Mouse (Mus musculus) stomach, postnatal 0 days (tissue): Measurements from ENCODE around the gene Ttll7. TPM values are rescaled to one million over a fixed set of nuclear protein-coding genes. Genes with fewer than 3 reads are reported as not detected.

ENCODE experiments used
- ATAC-seq: fragments of 200-750 bp; cut with Nextera tagmentation; 2 replicates; pipeline ENCODE4 v1.8.0; 2017; ENCODE audit not compliant: low FRiP score, low TSS enrichment
- DNase-seq: peaks from one replicate; pipeline ENCODE4 v3.0.0-alpha.2; 2016; ENCODE audit warnings: low spot score
- H3K27ac ChIP-seq: fragments of 300-500 bp; sonication (generic); replicated peaks from 2 replicates; pipeline ENCODE4 v1.5.1; 2014; ENCODE audit warnings: mild to moderate bottlenecking, control low read depth
- H3K27me3 ChIP-seq: fragments of 300-500 bp; sonication (generic); 2 replicates; pipeline ENCODE4 v1.6.1; 2014; ENCODE audit warnings: low read length; ENCODE audit not compliant: control insufficient read depth, insufficient read depth
- H3K36me3 ChIP-seq: fragments of 300-500 bp; sonication (generic); 2 replicates; pipeline ENCODE4 v1.6.1; 2014; ENCODE audit warnings: low read length, mixed read lengths; ENCODE audit not compliant: control insufficient read depth, insufficient read depth
- H3K4me1 ChIP-seq: fragments of 300-500 bp; sonication (generic); replicated peaks from 2 replicates; pipeline ENCODE4 v1.6.1; 2014; ENCODE audit warnings: antibody characterized with exemption; ENCODE audit not compliant: control insufficient read depth, insufficient read depth
- H3K4me2 ChIP-seq: fragments of 300-500 bp; sonication (generic); replicated peaks from 2 replicates; pipeline ENCODE4 v1.6.1; 2014; ENCODE audit warnings: low read depth, mild to moderate bottlenecking, control low read depth, moderate library complexity
- H3K4me3 ChIP-seq: fragments of 300-500 bp; sonication (generic); 2 replicates; pipeline ENCODE4 v1.5.1; 2014; ENCODE audit warnings: low read depth, low read length, control low read depth
- H3K9ac ChIP-seq: fragments of 300-500 bp; sonication (generic); 2 replicates; pipeline ENCODE4 v1.6.1; 2014; ENCODE audit warnings: mild to moderate bottlenecking, low read length, control low read depth, mixed read lengths
- H3K9me3 ChIP-seq: fragments of 300-500 bp; sonication (generic); 2 replicates; pipeline ENCODE4 v1.6.1; 2016; ENCODE audit warnings: low read length; ENCODE audit not compliant: control insufficient read depth
- CTCF ChIP-seq: IDR thresholded peaks from 2 replicates; pipeline ENCODE4 v1.5.1; 2016; ENCODE audit warnings: antibody characterized with exemption, low read depth, mild to moderate bottlenecking, moderate library complexity
- EP300 ChIP-seq: optimal IDR thresholded peaks from 2 replicates; pipeline ENCODE3; 2016; ENCODE audit warnings: antibody characterized with exemption
- WGBS: fragments of 180-500 bp; shearing (Covaris S2); extraction: QIAGEN DNeasy Blood & Tissue Kit; methylation state at CpG from one replicate; pipeline ENCODE4 v1.1.7; 2014; 5-methylcytosine and 5-hydroxymethylcytosine counted together
- polyA plus RNA-seq: library from polyadenylated mRNA; unstranded; fragments of >200 nt; fragmentation: Nextera tagmentation; extraction: Ambion mirVana; gene quantifications from 2 replicates; pipeline ENCODE4 v1.2.1, GENCODE M21; 2015

Ttll7 gene
- polyA plus RNA-seq, 1 experiment from 2014 or later = 3.1 TPM

DNA sequence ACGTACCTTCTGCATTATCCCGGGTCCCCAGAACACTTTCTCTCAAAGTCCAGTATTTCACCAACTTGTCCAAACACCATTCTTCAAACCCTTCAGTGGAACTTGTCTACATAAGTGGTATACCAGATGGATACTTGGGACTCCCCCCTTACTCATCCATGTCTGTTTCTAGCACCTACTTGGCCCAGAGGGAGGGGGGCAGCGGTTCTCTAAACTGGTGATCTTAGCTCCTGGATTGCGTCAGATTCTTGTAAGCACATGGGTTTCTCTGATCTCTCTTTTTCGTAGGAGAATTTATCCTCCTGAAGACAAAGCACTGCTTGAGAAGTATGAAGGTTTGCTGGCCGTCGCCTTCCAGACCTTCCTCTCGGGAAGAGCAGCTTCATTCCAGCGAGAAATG, 79.0 kb downstream of the Ttll7 start:
- no peak overlapping the region for H3K27ac ChIP-seq
- TF ChIP-seq CTCF (no peak), EP300 (no peak)
- H3K4me1 ChIP-seq = no peaks in the 10 kb centered on the region
- 90% methylated on average over 9 of the region's 9 CpGs for WGBS
- H3K4me2 ChIP-seq = no peak overlapping the region
- H3K9ac ChIP-seq = no peak overlapping the region
- ATAC-seq (no peak), DNase-seq (no peak)
- no peaks in the 10 kb centered on the region for H3K9me3 ChIP-seq
- no peaks in the 10 kb centered on the region for H3K27me3 ChIP-seq
- H3K4me3 ChIP-seq = no peak overlapping the region
- no peaks in the 10 kb centered on the region for H3K36me3 ChIP-seq

- Histone ChIP-seq H3K4me2 (no peak overlapping the region), H3K4me3 (no peak overlapping the region), H3K27ac (no peak overlapping the region), H3K4me1 (no peaks in the 10 kb centered on the region), H3K9ac (no peak overlapping the region), H3K36me3 (no peaks in the 10 kb centered on the region), H3K9me3 (no peaks in the 10 kb centered on the region), H3K27me3 (no peaks in the 10 kb centered on the region)
- no peak for DNase-seq
- ATAC-seq = no peak
- WGBS = 66% methylated on average over 5 of the region's 5 CpGs
- TF ChIP-seq EP300 = no peak
- no peak for TF ChIP-seq CTCF
Observed at GRCm38 (mm10) chr3:146932506-146932905, 80.3 kb downstream of the Ttll7 start.

DNA sequence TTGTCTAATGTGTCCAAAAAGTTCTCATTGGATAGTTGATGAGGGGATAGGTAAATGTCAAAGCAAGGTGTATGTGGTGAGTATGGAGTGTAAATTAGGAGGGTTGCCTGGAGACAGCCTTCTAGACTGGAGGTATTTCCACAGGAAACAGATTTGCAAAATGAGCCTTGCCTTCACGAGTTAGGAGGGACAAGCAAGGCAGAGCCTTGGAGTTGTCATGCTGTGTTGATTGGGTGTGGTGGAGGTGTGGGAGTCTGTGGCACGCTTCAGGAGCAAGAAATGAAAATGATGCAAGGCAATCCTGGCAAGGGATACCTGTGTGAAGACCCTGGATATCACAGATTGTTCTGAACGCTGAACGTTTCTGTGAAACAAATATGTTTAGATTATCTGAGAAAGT, 84.7 kb downstream of the Ttll7 start:
- DNase-seq = no peak
- Histone ChIP-seq H3K4me2 (no peak overlapping the region), H3K27ac (no peak overlapping the region), H3K4me3 (no peak overlapping the region), H3K36me3 (no peaks in the 10 kb centered on the region), H3K9me3 (no peaks in the 10 kb centered on the region), H3K4me1 (no peaks in the 10 kb centered on the region), H3K9ac (no peak overlapping the region), H3K27me3 (no peaks in the 10 kb centered on the region)
- no peak for ATAC-seq
- whole genome bisulfite sequencing = 52% methylated on average over 4 of the region's 4 CpGs
- TF ChIP-seq CTCF = no peak
- no peak for TF ChIP-seq EP300

DNA sequence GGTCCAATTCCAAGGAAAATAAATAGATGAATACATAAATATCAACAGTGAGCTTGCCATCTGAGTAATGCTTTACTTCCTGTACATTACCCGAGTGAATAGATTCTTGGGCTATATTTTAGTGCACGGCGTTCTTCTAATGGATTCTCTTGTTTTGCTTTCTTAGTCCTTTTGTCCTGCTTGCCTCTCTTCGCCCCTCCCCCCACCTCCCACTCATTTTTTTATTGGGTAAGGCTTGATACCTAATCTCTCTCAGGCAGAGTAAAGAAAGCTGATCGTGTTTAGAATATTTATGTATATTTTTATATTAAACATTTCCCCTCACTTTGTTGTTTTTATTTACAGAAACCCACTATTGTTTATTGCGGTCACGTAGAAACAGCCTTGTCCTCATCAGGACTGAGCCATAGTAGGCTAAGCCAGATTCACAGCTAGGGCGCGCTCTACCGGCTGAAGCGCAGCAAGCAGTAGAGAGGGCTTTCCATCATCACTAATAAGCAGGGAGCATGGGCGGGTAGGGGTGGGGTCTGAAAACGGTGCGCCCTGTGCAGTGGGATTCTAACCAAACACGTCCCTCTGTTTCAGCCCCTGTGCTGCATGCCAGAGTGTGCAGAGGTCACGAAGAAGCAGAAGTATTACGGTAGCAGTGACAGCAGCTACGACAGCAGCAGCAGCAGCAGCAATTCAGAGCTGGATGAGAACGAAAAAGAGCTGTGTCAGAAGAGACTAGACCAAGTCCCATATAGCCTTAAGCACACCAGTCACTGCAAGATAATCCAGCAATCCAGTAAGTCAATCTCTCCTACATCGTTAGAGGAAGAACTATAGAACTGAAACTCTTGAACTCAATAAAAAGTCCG, 87.5 kb downstream of the Ttll7 start:
- H3K4me2 ChIP-seq = no peak overlapping the region
- DNase-seq (peak; percentile 32), ATAC-seq (no peak)
- no peak overlapping the region for H3K9ac ChIP-seq
- TF ChIP-seq CTCF = peak; percentile 71
- TF ChIP-seq EP300 = no peak
- H3K27me3 ChIP-seq = no peaks in the 10 kb centered on the region
- no peaks in the 10 kb centered on the region for H3K4me1 ChIP-seq
- 26% methylated on average over 21 of the region's 21 CpGs for WGBS
- H3K9me3 ChIP-seq = no peaks in the 10 kb centered on the region
- no peak overlapping the region for H3K4me3 ChIP-seq
- H3K27ac ChIP-seq = no peak overlapping the region
- no peaks in the 10 kb centered on the region for H3K36me3 ChIP-seq

- no peaks in the 10 kb centered on the region for H3K36me3 ChIP-seq
- DNase-seq (no peak), ATAC-seq (no peak)
- no peak overlapping the region for H3K4me2 ChIP-seq
- H3K9me3 ChIP-seq = no peaks in the 10 kb centered on the region
- no peaks in the 10 kb centered on the region for H3K27me3 ChIP-seq
- H3K27ac ChIP-seq = no peak overlapping the region
- no peak for TF ChIP-seq EP300
- no peak for TF ChIP-seq CTCF
- 88% methylated on average over 2 of the region's 2 CpGs for WGBS
- no peak overlapping the region for H3K9ac ChIP-seq
- no peaks in the 10 kb centered on the region for H3K4me1 ChIP-seq
- H3K4me3 ChIP-seq = no peak overlapping the region
Observed at GRCm38 (mm10) chr3:146943101-146943500, 90.9 kb downstream of the Ttll7 start.

- H3K4me3 ChIP-seq = no peak overlapping the region
- H3K9me3 ChIP-seq = no peaks in the 10 kb centered on the region
- no peak overlapping the region for H3K4me2 ChIP-seq
- H3K27me3 ChIP-seq = no peaks in the 10 kb centered on the region
- H3K36me3 ChIP-seq = no peaks in the 10 kb centered on the region
- no peaks in the 10 kb centered on the region for H3K4me1 ChIP-seq
- no peak overlapping the region for H3K9ac ChIP-seq
- ATAC-seq = no peak
- no peak for DNase-seq
- TF ChIP-seq EP300 = no peak
- TF ChIP-seq CTCF = no peak
- no peak overlapping the region for H3K27ac ChIP-seq
- WGBS = 30% methylated on average over 2 of the region's 2 CpGs
Observed at GRCm38 (mm10) chr3:146945342-146945741, 93.2 kb downstream of the Ttll7 start.
